Mouse (Mus musculus): ENCODE measurements around the gene Smim6. TPM values are rescaled to one million over a fixed set of nuclear protein-coding genes. Genes with fewer than 3 reads are reported as not detected.

Smim6 gene
- not detected in 2 replicates for polyA plus RNA-seq (2012; ENCODE audit: insufficient read depth, insufficient read length, low replicate concordance, missing spikeins)

- H3K4me3 ChIP-seq (ENCODE audit: insufficient read depth, low read depth, low read length), result no peak within 1 kb of the TSS
- no peak within 1 kb of the TSS for H3K27ac ChIP-seq (ENCODE audit: insufficient read depth, low read depth, low read length)
- TF ChIP-seq POLR2A (IDR thresholded peaks at IDR 0.05; ENCODE audit: insufficient read depth, low read depth, low read length) (no peak), CTCF (IDR thresholded peaks at IDR 0.05; ENCODE audit: insufficient read depth, low read depth, low read length) (no peak)
- WGBS, result 85% methylated on average over 11 of the region's 11 CpGs
- no peaks in the 10 kb centered on the region for H3K4me1 ChIP-seq (ENCODE audit: control insufficient read depth, insufficient read depth, low read length)
These were observed at the start of gene Smim6 for GRCm38 (mm10) chr11:115911632-115912376. Gene Smim6 (plus strand): TSS chr11:115912017.

GRCm38 (mm10) chr11:115863895-115864294 is 47.9 kb upstream of the Smim6 start:
- Histone ChIP-seq H3K27ac (ENCODE audit: insufficient read depth, low read depth, low read length) (no peak overlapping the region), H3K4me3 (ENCODE audit: insufficient read depth, low read depth, low read length) (no peak overlapping the region), H3K4me1 (ENCODE audit: control insufficient read depth, insufficient read depth, low read length) (peaks cover 5% of the 10 kb centered on the region)
- no peak for TF ChIP-seq POLR2A (IDR thresholded peaks at IDR 0.05; ENCODE audit: insufficient read depth, low read depth, low read length)
- no peak for TF ChIP-seq CTCF (IDR thresholded peaks at IDR 0.05; ENCODE audit: insufficient read depth, low read depth, low read length)
- WGBS, result 89% methylated on average over 8 of the region's 8 CpGs

GRCm38 (mm10) chr11:115869393-115869792 is 42.4 kb upstream of the Smim6 start:
- no peak overlapping the region for H3K4me3 ChIP-seq (ENCODE audit: insufficient read depth, low read depth, low read length)
- no peak overlapping the region for H3K27ac ChIP-seq (ENCODE audit: insufficient read depth, low read depth, low read length)
- H3K4me1 ChIP-seq (ENCODE audit: control insufficient read depth, insufficient read depth, low read length), result no peaks in the 10 kb centered on the region
- no peak for TF ChIP-seq CTCF (IDR thresholded peaks at IDR 0.05; ENCODE audit: insufficient read depth, low read depth, low read length)
- no peak for TF ChIP-seq POLR2A (IDR thresholded peaks at IDR 0.05; ENCODE audit: insufficient read depth, low read depth, low read length)
- WGBS, result 81% methylated on average over 8 of the region's 8 CpGs

GRCm38 (mm10) chr11:115872437-115872836 is 39.4 kb upstream of the Smim6 start:
- 81% methylated on average over 4 of the region's 4 CpGs for WGBS
- no peak overlapping the region for H3K4me3 ChIP-seq (ENCODE audit: insufficient read depth, low read depth, low read length)
- H3K4me1 ChIP-seq (ENCODE audit: control insufficient read depth, insufficient read depth, low read length), result no peaks in the 10 kb centered on the region
- H3K27ac ChIP-seq (ENCODE audit: insufficient read depth, low read depth, low read length), result no peak overlapping the region
- TF ChIP-seq CTCF (IDR thresholded peaks at IDR 0.05; ENCODE audit: insufficient read depth, low read depth, low read length), result no peak
- TF ChIP-seq POLR2A (IDR thresholded peaks at IDR 0.05; ENCODE audit: insufficient read depth, low read depth, low read length), result no peak

- WGBS, result 93% methylated on average over 3 of the region's 3 CpGs
- Histone ChIP-seq H3K4me1 (ENCODE audit: control insufficient read depth, insufficient read depth, low read length) (no peaks in the 10 kb centered on the region), H3K27ac (ENCODE audit: insufficient read depth, low read depth, low read length) (no peak overlapping the region), H3K4me3 (ENCODE audit: insufficient read depth, low read depth, low read length) (no peak overlapping the region)
- TF ChIP-seq CTCF (IDR thresholded peaks at IDR 0.05; ENCODE audit: insufficient read depth, low read depth, low read length), result no peak
- no peak for TF ChIP-seq POLR2A (IDR thresholded peaks at IDR 0.05; ENCODE audit: insufficient read depth, low read depth, low read length)
These were observed 35.9 kb upstream of the Smim6 start for GRCm38 (mm10) chr11:115875935-115876334.

GRCm38 (mm10) chr11:115876438-115876837 is 35.4 kb upstream of the Smim6 start:
- H3K4me3 ChIP-seq (ENCODE audit: insufficient read depth, low read depth, low read length), result no peak overlapping the region
- WGBS, result 81% methylated on average over 5 of the region's 5 CpGs
- H3K27ac ChIP-seq (ENCODE audit: insufficient read depth, low read depth, low read length), result no peak overlapping the region
- TF ChIP-seq CTCF (IDR thresholded peaks at IDR 0.05; ENCODE audit: insufficient read depth, low read depth, low read length) (no peak), POLR2A (IDR thresholded peaks at IDR 0.05; ENCODE audit: insufficient read depth, low read depth, low read length) (no peak)
- H3K4me1 ChIP-seq (ENCODE audit: control insufficient read depth, insufficient read depth, low read length), result no peaks in the 10 kb centered on the region

GRCm38 (mm10) chr11:115877174-115877755 is 34.6 kb upstream of the Smim6 start:
- Histone ChIP-seq H3K27ac (ENCODE audit: insufficient read depth, low read depth, low read length) (no peak overlapping the region), H3K4me1 (ENCODE audit: control insufficient read depth, insufficient read depth, low read length) (no peaks in the 10 kb centered on the region), H3K4me3 (ENCODE audit: insufficient read depth, low read depth, low read length) (no peak overlapping the region)
- 78% methylated on average over 6 of the region's 6 CpGs for WGBS
- no peak for TF ChIP-seq POLR2A (IDR thresholded peaks at IDR 0.05; ENCODE audit: insufficient read depth, low read depth, low read length)
- no peak for TF ChIP-seq CTCF (IDR thresholded peaks at IDR 0.05; ENCODE audit: insufficient read depth, low read depth, low read length)

GRCm38 (mm10) chr11:115878071-115878470 is 33.7 kb upstream of the Smim6 start:
- no peaks in the 10 kb centered on the region for H3K4me1 ChIP-seq (ENCODE audit: control insufficient read depth, insufficient read depth, low read length)
- WGBS, result 88% methylated on average over 8 of the region's 8 CpGs
- H3K27ac ChIP-seq (ENCODE audit: insufficient read depth, low read depth, low read length), result no peak overlapping the region
- no peak overlapping the region for H3K4me3 ChIP-seq (ENCODE audit: insufficient read depth, low read depth, low read length)
- TF ChIP-seq CTCF (IDR thresholded peaks at IDR 0.05; ENCODE audit: insufficient read depth, low read depth, low read length), result no peak
- TF ChIP-seq POLR2A (IDR thresholded peaks at IDR 0.05; ENCODE audit: insufficient read depth, low read depth, low read length), result no peak

- H3K27ac ChIP-seq (ENCODE audit: insufficient read depth, low read depth, low read length), result no peak overlapping the region
- TF ChIP-seq POLR2A (IDR thresholded peaks at IDR 0.05; ENCODE audit: insufficient read depth, low read depth, low read length) (no peak), CTCF (IDR thresholded peaks at IDR 0.05; ENCODE audit: insufficient read depth, low read depth, low read length) (no peak; the same call in 1 of the 2 replicates)
- H3K4me1 ChIP-seq (ENCODE audit: control insufficient read depth, insufficient read depth, low read length), result 0 out of 2 replicates have a peak, but pooled peaks cover 4% of the 10 kb centered on the region
- H3K4me3 ChIP-seq (ENCODE audit: insufficient read depth, low read depth, low read length), result no peak overlapping the region
- WGBS, result 30% methylated on average over 5 of the region's 5 CpGs
These were observed 30.8 kb upstream of the Smim6 start for GRCm38 (mm10) chr11:115881002-115881401.

Data from olfactory bulb, adult 2 months (tissue).